Mouse (Mus musculus): ENCODE measurements around the gene Iqck. TPM values are rescaled to one million over a fixed set of nuclear protein-coding genes. Genes with fewer than 3 reads are reported as not detected.

Iqck gene
- polyA plus RNA-seq, 1 experiment from 2014 or later = 4.5 TPM

DNA sequence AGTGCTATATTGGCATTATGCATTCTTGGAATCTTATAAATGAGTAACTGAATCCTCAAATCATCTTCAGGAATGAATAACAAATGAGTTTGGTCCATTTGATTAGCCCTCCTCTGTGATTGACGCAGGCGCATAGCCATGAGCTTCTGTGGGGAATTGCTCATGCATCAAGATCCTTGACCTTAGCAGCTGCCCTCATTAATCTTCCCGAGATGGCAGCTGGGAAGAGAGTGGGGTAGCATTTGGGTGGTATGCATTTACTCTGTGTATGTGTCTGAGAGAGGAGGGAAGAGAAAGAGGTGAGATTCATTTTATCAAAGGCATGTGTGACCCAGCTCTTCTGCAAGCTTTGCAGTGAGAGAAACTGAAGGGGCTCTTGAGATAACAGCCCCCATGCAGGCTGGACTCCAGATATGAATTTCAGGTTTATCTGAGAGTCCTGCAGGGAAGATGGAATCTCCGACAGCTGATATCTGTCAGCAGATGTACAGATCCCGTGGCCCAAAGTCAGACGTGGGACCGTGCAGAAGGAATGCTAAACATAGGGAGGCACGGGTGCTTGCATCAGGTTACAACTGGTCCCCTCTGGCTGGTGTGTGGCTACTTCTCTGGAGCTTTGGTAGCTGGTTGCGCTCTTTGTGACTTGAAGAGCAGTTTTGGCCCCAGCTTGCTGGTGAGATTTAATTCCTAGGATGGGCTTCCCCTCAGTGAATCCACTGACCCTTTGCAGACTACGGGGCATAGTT is 63.9 kb downstream of the Iqck start:
- no peak for DNase-seq (ENCODE audit: low spot score)
- no peaks in the 10 kb centered on the region for H3K27me3 ChIP-seq (ENCODE audit: control insufficient read depth, insufficient read depth, low read length)
- H3K36me3 ChIP-seq (replicated peaks; ENCODE audit: control insufficient read depth, insufficient read depth) = no peaks in the 10 kb centered on the region
- peaks cover 8% of the 10 kb centered on the region for H3K4me1 ChIP-seq (replicated peaks; ENCODE audit: control insufficient read depth, insufficient read depth, low read length)
- H3K4me2 ChIP-seq (replicated peaks) = no peak overlapping the region
- H3K9ac ChIP-seq = no peak overlapping the region
- H3K4me3 ChIP-seq (replicated peaks; ENCODE audit: low read length) = no peak overlapping the region
- peak; percentile 40; the same call in 1 of the 2 replicates for ATAC-seq (ENCODE audit: low FRiP score)
- no peaks in the 10 kb centered on the region for H3K9me3 ChIP-seq (ENCODE audit: control insufficient read depth, low read length)
- H3K27ac ChIP-seq = no peak overlapping the region
- WGBS = 44% methylated on average over 10 of the region's 10 CpGs

DNA sequence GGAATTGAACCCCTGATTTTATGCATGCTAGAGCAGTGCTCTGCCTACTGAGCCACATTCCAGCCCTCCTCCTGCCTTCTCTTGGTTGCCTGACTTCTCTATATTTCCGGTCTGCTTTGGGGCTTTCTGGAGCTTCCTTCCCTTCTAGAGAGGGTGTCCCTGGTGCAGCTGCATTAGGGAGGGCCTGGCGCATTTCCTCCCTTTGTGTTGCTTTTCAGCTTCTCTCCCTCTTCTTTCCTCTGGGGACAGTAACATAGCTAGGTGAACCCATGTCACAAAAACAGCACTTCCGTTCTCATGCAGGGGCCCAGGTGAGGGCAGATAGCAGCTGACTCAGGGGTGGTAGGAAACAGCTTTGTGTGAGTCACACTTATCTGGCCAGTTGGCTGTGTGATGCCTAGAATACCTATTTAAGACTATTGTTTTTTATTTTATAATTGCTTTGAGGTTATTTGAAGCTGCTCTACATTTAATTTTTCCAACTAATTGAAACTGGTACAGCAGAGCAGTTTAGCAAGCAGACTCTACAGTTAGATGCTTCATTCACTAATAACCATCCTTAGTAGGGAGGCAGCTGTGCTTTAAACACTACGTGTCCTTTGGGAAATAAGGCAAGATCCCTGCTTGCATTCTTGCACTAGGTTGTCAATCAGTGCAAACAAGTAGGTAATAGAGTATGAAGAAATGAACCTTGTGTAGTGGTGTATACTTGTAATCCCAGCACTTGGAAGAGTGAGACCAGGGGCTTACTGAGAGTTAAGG is 67.1 kb downstream of the Iqck start:
- Histone ChIP-seq H3K36me3 (replicated peaks; ENCODE audit: control insufficient read depth, insufficient read depth) (no peaks in the 10 kb centered on the region), H3K27me3 (ENCODE audit: control insufficient read depth, insufficient read depth, low read length) (no peaks in the 10 kb centered on the region), H3K4me1 (replicated peaks; ENCODE audit: control insufficient read depth, insufficient read depth, low read length) (peaks cover 8% of the 10 kb centered on the region), H3K4me3 (replicated peaks; ENCODE audit: low read length) (no peak overlapping the region), H3K4me2 (replicated peaks) (no peak overlapping the region), H3K9ac (no peak overlapping the region), H3K9me3 (ENCODE audit: control insufficient read depth, low read length) (no peaks in the 10 kb centered on the region), H3K27ac (no peak overlapping the region; the same call in 1 of the 2 replicates)
- WGBS = 66% methylated on average over 4 of the region's 4 CpGs
- ATAC-seq (ENCODE audit: low FRiP score) = no peak
- DNase-seq (ENCODE audit: low spot score) = no peak

DNA sequence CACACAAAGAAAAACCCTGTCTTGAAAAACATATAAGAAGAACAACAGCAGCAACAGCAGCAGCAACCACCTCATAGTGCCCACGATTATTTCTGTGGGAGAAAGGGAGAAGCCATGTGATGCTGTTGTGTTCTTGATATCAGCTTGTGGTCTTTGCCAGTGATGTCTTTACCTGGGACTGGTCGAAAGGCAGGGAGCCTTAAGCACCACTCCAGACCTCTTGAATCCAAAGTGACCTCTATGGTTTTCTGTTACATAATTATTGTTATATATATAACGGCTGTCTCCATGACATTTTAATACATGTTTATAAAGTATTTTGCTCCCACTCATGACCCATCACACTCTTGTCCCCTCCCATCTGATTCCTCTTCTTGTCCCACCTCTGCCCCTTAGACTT is 70.0 kb downstream of the Iqck start:
- H3K4me2 ChIP-seq (replicated peaks) = no peak overlapping the region
- no peak overlapping the region for H3K9ac ChIP-seq
- H3K4me3 ChIP-seq (replicated peaks; ENCODE audit: low read length) = no peak overlapping the region
- no peaks in the 10 kb centered on the region for H3K4me1 ChIP-seq (replicated peaks; ENCODE audit: control insufficient read depth, insufficient read depth, low read length)
- 89% methylated on average over 3 of the region's 3 CpGs for WGBS
- no peak overlapping the region for H3K27ac ChIP-seq
- H3K9me3 ChIP-seq (ENCODE audit: control insufficient read depth, low read length) = no peaks in the 10 kb centered on the region
- no peaks in the 10 kb centered on the region for H3K27me3 ChIP-seq (ENCODE audit: control insufficient read depth, insufficient read depth, low read length)
- no peaks in the 10 kb centered on the region for H3K36me3 ChIP-seq (replicated peaks; ENCODE audit: control insufficient read depth, insufficient read depth)
- ATAC-seq (ENCODE audit: low FRiP score) = no peak
- DNase-seq (ENCODE audit: low spot score) = no peak

DNA sequence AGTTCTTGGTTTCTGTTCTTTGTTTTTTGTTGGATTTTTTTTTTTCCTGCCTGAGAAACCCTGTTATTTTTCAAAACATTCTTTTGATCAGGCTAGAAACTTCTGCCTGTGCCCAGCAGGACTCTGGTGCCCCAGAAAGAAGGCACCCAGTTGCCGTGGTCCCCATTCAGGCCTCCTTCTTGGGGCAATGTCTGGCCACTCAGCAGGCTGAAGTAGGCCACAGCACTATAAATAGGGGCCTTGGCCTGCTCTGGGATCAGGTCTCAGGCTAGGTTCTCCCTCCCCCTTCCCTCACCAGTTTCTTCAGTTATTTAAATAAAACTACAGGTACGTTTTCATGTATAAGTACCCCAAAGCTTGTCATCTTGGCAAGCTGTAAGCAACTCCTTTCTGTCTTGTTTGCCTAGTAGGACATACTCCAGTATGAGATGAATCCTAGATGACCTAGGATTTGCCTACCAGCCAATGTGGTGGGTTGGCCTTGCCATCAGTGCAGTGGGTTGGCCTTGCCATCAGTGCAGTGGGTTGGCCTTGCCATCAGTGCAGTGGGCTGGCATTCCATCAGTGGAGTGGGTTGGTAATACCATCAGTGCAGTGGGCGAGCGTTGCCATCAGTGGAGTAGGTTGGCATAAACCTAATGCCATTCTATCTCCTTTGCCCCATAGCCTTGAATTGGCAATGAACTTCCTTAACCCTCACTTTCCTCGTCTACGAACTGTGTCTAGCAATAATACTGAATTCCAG is 71.1 kb downstream of the Iqck start:
- H3K27ac ChIP-seq = no peak overlapping the region
- DNase-seq (ENCODE audit: low spot score) (no peak), ATAC-seq (ENCODE audit: low FRiP score) (no peak)
- WGBS = 92% methylated on average over 6 of the region's 6 CpGs
- no peaks in the 10 kb centered on the region for H3K4me1 ChIP-seq (replicated peaks; ENCODE audit: control insufficient read depth, insufficient read depth, low read length)
- no peaks in the 10 kb centered on the region for H3K36me3 ChIP-seq (replicated peaks; ENCODE audit: control insufficient read depth, insufficient read depth)
- no peak overlapping the region for H3K4me2 ChIP-seq (replicated peaks)
- no peak overlapping the region for H3K4me3 ChIP-seq (replicated peaks; ENCODE audit: low read length)
- H3K27me3 ChIP-seq (ENCODE audit: control insufficient read depth, insufficient read depth, low read length) = no peaks in the 10 kb centered on the region
- H3K9me3 ChIP-seq (ENCODE audit: control insufficient read depth, low read length) = no peaks in the 10 kb centered on the region
- H3K9ac ChIP-seq = no peak overlapping the region

DNA sequence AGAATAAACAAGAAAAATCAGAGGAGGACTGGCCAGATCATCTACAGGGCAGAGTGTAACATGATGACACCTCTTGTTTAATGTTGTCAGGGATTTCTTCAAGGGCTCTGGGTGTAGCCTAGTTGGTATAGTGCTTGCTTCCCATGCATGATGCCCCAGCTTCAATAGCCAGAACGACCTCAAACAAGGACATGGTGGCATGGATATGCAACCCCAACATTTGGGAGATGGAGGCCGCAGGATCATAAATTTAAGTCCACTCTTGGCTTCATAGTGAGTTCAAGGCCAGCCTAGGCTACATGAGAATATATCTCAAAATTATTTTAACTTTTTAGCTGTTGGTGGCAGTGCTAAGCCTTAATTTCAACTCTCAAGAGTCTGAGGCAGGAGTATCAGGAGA is 71.7 kb downstream of the Iqck start:
- 88% methylated on average over 2 of the region's 2 CpGs for WGBS

DNA sequence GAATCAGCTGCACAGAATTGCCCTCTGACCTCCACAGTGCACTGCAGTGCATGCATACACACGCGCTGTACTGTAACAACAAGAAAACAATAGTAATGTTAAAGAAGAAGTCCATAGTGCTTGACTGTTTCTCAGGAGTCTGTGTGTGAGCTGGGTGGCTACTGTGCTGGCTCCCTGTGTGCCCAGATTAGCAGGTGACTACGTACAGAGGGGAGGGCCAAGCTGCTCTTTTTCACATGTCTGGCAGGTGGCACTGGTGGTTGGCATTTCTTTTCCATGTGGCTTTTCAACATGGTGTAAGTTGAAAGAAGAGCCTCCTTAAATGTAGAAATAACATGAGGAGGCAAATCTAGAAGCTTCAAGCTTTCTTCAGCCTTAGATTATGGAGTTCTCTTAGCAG is 72.8 kb downstream of the Iqck start:
- Histone ChIP-seq H3K4me3 (replicated peaks; ENCODE audit: low read length) (no peak overlapping the region), H3K27me3 (ENCODE audit: control insufficient read depth, insufficient read depth, low read length) (no peaks in the 10 kb centered on the region), H3K27ac (no peak overlapping the region), H3K4me1 (replicated peaks; ENCODE audit: control insufficient read depth, insufficient read depth, low read length) (no peaks in the 10 kb centered on the region), H3K9ac (no peak overlapping the region), H3K36me3 (replicated peaks; ENCODE audit: control insufficient read depth, insufficient read depth) (no peaks in the 10 kb centered on the region), H3K9me3 (ENCODE audit: control insufficient read depth, low read length) (no peaks in the 10 kb centered on the region), H3K4me2 (replicated peaks) (no peak overlapping the region)
- 89% methylated on average over 3 of the region's 3 CpGs for WGBS
- ATAC-seq (ENCODE audit: low FRiP score) (no peak), DNase-seq (ENCODE audit: low spot score) (no peak)

More for the DNA sequence above, 71.7 kb downstream of the Iqck start:
- Histone ChIP-seq H3K4me3 (replicated peaks; ENCODE audit: low read length) (no peak overlapping the region), H3K36me3 (replicated peaks; ENCODE audit: control insufficient read depth, insufficient read depth) (no peaks in the 10 kb centered on the region), H3K4me2 (replicated peaks) (no peak overlapping the region), H3K27me3 (ENCODE audit: control insufficient read depth, insufficient read depth, low read length) (no peaks in the 10 kb centered on the region), H3K9ac (no peak overlapping the region), H3K27ac (no peak overlapping the region), H3K9me3 (ENCODE audit: control insufficient read depth, low read length) (no peaks in the 10 kb centered on the region), H3K4me1 (replicated peaks; ENCODE audit: control insufficient read depth, insufficient read depth, low read length) (no peaks in the 10 kb centered on the region)
- ATAC-seq (ENCODE audit: low FRiP score) = no peak
- DNase-seq (ENCODE audit: low spot score) = no peak

DNA sequence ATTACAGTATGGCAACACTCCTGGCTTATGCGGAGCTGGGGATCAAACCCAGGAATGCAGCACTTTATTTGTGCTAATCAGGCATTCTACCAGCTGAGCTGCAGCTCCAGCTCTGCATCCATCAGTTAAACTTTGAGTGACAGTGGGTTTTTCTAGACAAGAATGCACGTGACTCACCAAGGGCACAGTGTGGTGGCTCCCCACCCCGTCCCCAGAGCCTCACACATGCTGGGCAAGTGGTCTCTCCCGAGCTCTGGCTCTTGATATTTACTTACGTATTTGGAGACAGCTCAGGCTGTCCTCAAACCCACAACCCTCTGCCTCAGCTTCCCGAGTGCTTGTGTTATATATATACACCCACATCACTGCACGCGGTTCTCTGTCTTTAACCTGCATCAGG is 73.4 kb downstream of the Iqck start:
- Histone ChIP-seq H3K9ac (no peak overlapping the region), H3K4me3 (replicated peaks; ENCODE audit: low read length) (no peak overlapping the region), H3K9me3 (ENCODE audit: control insufficient read depth, low read length) (no peaks in the 10 kb centered on the region), H3K27ac (no peak overlapping the region), H3K27me3 (ENCODE audit: control insufficient read depth, insufficient read depth, low read length) (no peaks in the 10 kb centered on the region), H3K4me1 (replicated peaks; ENCODE audit: control insufficient read depth, insufficient read depth, low read length) (no peaks in the 10 kb centered on the region), H3K4me2 (replicated peaks) (no peak overlapping the region), H3K36me3 (replicated peaks; ENCODE audit: control insufficient read depth, insufficient read depth) (no peaks in the 10 kb centered on the region)
- no peak for ATAC-seq (ENCODE audit: low FRiP score)
- WGBS = 65% methylated on average over 8 of the region's 8 CpGs
- no peak for DNase-seq (ENCODE audit: low spot score)

DNA sequence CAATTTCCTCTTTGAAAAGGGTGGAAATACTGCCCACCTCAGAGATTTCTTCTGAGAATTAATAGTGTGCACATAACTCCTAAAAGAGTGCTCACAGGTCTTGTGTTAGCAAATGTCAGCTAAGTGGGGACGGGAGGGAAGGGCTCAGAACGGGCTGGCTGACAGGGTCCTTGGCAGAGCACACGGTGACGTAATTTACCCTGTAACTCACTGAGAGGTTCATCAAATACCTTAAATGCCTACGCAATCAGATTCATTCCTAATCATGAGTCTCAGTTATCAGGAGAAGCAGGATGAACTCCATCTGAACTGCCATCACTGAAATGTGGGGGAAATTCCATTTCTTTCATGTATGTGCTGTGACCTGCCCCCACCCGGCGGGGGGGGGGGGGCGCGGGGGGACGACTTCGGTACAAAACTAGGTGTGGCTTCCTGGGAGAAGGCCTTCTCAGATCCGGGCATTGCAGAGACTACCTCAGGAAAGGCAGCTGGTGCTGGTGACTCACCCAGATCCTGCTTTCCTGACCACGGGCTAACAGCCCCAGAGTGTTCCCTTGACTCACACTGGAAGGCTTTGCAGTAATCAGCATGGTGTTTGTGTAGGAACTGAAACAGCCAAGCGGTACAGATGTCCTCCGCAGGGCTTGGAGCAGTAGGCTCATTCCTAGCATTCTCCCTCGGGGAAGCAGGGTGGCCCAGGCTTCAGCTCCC is 74.2 kb downstream of the Iqck start:
- no peak overlapping the region for H3K4me3 ChIP-seq (replicated peaks; ENCODE audit: low read length)
- no peak overlapping the region for H3K4me2 ChIP-seq (replicated peaks)
- no peak for DNase-seq (ENCODE audit: low spot score)
- H3K36me3 ChIP-seq (replicated peaks; ENCODE audit: control insufficient read depth, insufficient read depth) = no peaks in the 10 kb centered on the region
- H3K9me3 ChIP-seq (ENCODE audit: control insufficient read depth, low read length) = no peaks in the 10 kb centered on the region
- no peaks in the 10 kb centered on the region for H3K27me3 ChIP-seq (ENCODE audit: control insufficient read depth, insufficient read depth, low read length)
- H3K4me1 ChIP-seq (replicated peaks; ENCODE audit: control insufficient read depth, insufficient read depth, low read length) = no peaks in the 10 kb centered on the region
- ATAC-seq (ENCODE audit: low FRiP score) = no peak
- H3K27ac ChIP-seq = no peak overlapping the region
- no peak overlapping the region for H3K9ac ChIP-seq
- WGBS = 41% methylated on average over 16 of the region's 16 CpGs
